Mouse (Mus musculus) brain, embryonic 14.5 days (tissue): Measurements from ENCODE around the gene Parva.

Experiments used
- CTCF ChIP-seq: fragments of 200-500 bp; IDR thresholded peaks from 2 replicates; pipeline ENCODE4 v1.5.1; 2012; ENCODE audit warnings: inconsistent platforms, mild to moderate bottlenecking, moderate library complexity, borderline replicate concordance; ENCODE audit not compliant: insufficient read depth, insufficient read length; ENCODE audit errors: extremely low read depth
- POLR2A ChIP-seq: fragments of 200-500 bp; IDR thresholded peaks from 2 replicates; pipeline ENCODE4 v1.6.1; 2012; ENCODE audit warnings: mild to moderate bottlenecking, inconsistent platforms, borderline replicate concordance; ENCODE audit not compliant: poor library complexity, insufficient read depth, insufficient read length, severe bottlenecking; ENCODE audit errors: extremely low read depth

DNA sequence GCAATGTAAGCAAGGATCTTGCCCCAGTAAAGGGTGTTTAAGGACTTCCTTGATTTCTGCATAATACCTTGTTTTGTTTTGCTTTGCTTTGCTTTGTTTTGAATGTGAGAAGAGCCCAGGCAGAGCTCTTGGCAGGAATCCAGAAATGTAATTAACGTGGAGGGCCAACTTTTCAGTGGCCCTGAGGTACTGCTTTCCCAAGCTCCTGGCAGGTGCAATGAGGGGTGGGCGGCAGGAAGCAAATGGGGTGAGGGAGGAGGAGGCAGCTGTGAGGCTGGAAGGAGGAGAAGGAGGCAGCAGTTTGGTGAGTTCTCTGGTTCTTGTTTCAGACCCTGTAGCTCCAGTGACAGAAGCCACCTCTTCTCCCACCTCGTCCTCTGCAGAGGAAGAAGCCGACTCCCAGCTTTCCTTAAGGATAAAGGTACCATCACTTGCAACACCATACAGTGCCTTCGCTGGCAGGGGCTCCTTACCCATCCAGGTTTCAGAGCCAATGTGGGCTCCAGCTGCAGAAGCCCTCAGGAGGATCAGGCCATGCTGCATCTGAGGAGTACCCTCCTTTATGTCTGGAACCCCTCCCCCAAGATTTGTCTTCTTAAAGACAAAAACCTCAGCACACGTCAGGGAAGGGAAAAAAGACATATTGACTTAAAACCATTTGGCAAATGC, 36.2 kb upstream of the Parva start:
- TF ChIP-seq POLR2A (no peak), CTCF (no peak)
